Mouse (Mus musculus) midbrain, embryonic 10.5 days (tissue): ENCODE results near the gene Il17rc. TPM values are rescaled to one million over a fixed set of nuclear protein-coding genes. Genes with fewer than 3 reads are reported as not detected.

ENCODE experiments used
- DNase-seq: peaks from one replicate; pipeline ENCODE4 v3.0.0-alpha.2; 2017; ENCODE audit warnings: low spot score
- H3K27ac ChIP-seq: fragments of 300-500 bp; sonication (generic); replicated peaks from 2 replicates; pipeline ENCODE4 v1.5.1; 2016; ENCODE audit warnings: mild to moderate bottlenecking
- H3K27me3 ChIP-seq: fragments of 300-500 bp; sonication (generic); 2 replicates; pipeline ENCODE4 v1.6.1; 2016; ENCODE audit warnings: low read depth, mild to moderate bottlenecking; ENCODE audit not compliant: poor library complexity, severe bottlenecking
- H3K36me3 ChIP-seq: fragments of 300-500 bp; sonication (generic); 2 replicates; pipeline ENCODE4 v1.6.1; 2016; ENCODE audit warnings: mild to moderate bottlenecking, moderate library complexity
- H3K4me1 ChIP-seq: fragments of 300-500 bp; sonication (generic); 2 replicates; pipeline ENCODE4 v1.6.1; 2016
- H3K4me3 ChIP-seq: fragments of 300-500 bp; sonication (generic); 2 replicates; pipeline ENCODE4 v1.5.1; 2016; ENCODE audit warnings: mild to moderate bottlenecking, moderate library complexity
- H3K9me3 ChIP-seq: fragments of 300-500 bp; sonication (generic); replicated peaks from 2 replicates; pipeline ENCODE4 v1.6.1; 2016; ENCODE audit warnings: mild to moderate bottlenecking
- WGBS: fragments of 180-500 bp; shearing (Covaris S2); methylation state at CpG from one replicate; pipeline ENCODE4 v1.1.7; 2016; 5-methylcytosine and 5-hydroxymethylcytosine counted together
- polyA plus RNA-seq: library from polyadenylated mRNA; unstranded; fragments of >200 nt; fragmentation: Nextera tagmentation; extraction: Ambion mirVana; gene quantifications from 2 replicates; pipeline ENCODE4 v1.2.1, GENCODE M21; 2016

Il17rc gene
- polyA plus RNA-seq, 1 experiment from 2014 or later = 4.4 TPM

DNA sequence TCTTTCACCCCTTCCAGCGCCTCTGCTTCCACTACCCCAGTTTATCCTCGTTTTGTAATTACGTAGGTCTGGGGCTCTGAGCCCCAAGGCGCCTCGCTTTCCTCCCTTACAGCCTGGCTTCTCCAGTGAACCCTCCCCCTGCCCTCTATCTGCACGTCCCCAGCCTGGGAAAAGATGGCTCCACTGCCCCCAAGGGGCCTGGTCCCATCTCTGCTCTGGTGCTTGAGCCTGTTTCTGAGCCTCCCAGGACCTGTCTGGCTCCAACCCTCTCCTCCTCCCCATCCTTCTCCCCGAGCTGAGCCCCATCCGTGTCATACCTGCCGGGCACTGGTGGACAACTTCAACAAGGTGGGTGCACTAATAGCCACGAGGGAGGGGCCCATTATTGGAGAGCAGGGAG, 12.5 kb downstream of the Il17rc start:
- 10% methylated on average over 10 of the region's 10 CpGs for WGBS

DNA sequence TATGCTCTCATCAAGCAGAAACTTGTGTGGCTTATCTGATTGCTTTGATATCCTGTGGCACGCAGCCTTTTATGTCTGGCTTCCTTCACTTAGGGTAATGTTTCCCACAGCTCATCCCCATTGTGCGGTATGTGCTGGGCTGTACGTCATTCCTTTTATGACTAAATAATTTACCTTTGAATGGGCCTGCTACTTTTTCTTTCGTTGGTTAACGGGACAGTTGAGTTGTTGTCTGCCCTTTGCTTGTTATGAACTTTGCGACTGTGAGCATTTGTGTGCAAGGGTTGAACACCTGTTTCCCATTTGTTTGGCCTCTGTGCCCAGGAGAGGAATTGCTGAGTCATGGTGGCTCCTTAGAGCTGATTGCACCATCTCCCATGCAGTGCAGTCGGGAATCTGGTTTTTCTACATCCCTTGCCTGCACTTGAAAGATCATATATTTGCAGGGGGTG, 15.9 kb downstream of the Il17rc start:
- Histone ChIP-seq H3K4me3 (no peak overlapping the region), H3K4me1 (peaks cover 38% of the 10 kb centered on the region), H3K9me3 (no peaks in the 10 kb centered on the region), H3K27ac (no peak overlapping the region), H3K36me3 (peaks cover 65% of the 10 kb centered on the region), H3K27me3 (peaks cover 8% of the 10 kb centered on the region; the same call in 1 of the 2 replicates)
- 69% methylated on average over 7 of the region's 7 CpGs for WGBS
- DNase-seq = no peak

More for the DNA sequence above, 12.5 kb downstream of the Il17rc start:
- peaks cover 50% of the 10 kb centered on the region for H3K4me1 ChIP-seq
- H3K27me3 ChIP-seq = peaks cover 30% of the 10 kb centered on the region
- H3K9me3 ChIP-seq = no peaks in the 10 kb centered on the region
- peaks cover 32% of the 10 kb centered on the region for H3K36me3 ChIP-seq
- H3K27ac ChIP-seq = peak overlapping the region; percentile 95
- DNase-seq = peak; percentile 41
- peak overlapping the region; percentile 80 for H3K4me3 ChIP-seq

DNA sequence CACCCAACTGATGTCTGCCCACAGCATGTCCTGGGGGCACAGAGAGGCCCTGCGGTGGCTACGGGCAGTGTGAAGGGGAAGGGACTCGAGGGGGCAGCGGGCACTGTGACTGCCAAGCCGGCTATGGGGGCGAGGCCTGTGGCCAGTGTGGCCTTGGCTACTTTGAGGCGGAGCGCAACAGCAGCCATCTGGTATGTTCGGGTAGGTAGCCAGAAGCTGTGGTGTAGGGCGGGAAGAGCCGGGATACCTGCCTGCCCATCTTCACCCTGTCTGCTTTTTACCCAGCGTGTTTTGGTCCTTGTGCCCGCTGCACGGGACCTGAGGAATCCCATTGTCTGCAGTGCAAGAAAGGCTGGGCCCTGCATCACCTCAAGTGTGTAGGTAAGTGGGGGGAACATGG, 18.2 kb downstream of the Il17rc start:
- 94% methylated on average over 14 of the region's 14 CpGs for WGBS
- Histone ChIP-seq H3K9me3 (no peaks in the 10 kb centered on the region), H3K27ac (no peak overlapping the region), H3K4me3 (no peak overlapping the region), H3K36me3 (peaks cover 75% of the 10 kb centered on the region), H3K27me3 (peaks cover 19% of the 10 kb centered on the region; the same call in 1 of the 2 replicates), H3K4me1 (peaks cover 27% of the 10 kb centered on the region)
- no peak for DNase-seq

DNA sequence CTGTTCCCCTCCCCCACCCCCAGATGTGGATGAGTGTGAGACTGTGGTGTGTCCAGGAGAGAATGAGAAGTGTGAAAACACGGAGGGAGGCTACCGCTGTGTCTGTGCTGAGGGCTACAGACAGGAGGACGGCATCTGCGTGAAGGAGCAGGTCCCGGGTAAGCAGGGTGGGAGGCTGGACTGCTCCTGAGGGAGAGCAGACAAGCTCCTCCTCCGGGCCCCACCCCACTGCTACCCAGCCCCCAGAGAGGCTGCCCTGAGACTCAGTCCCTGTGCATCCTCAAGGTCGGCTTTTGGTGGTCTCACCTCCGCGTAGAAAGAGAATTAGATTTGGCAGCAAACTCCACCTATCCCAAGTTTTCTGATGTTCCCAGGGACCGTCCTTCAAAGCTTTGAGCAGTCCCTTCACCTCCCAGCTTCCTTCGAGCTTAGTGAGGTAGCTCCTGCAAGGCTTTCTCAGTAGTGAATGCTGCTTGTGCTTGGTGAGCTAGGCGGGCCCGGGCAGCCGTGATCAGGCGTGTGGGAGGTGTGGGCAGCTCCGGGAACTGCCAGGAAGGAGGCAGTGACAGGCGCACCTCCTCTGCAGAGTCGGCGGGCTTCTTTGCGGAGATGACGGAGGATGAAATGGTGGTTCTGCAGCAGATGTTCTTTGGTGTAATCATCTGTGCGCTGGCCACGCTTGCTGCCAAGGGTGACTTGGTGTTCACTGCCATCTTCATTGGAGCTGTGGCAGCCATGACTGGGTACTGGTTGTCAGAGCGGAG, 21.1 kb downstream of the Il17rc start:
- Histone ChIP-seq H3K27me3 (peaks cover 37% of the 10 kb centered on the region), H3K27ac (no peak overlapping the region), H3K36me3 (peaks cover 57% of the 10 kb centered on the region), H3K4me1 (peaks cover 25% of the 10 kb centered on the region), H3K9me3 (no peaks in the 10 kb centered on the region), H3K4me3 (no peak overlapping the region)
- 78% methylated on average over 24 of the region's 24 CpGs for WGBS
- no peak for DNase-seq

DNA sequence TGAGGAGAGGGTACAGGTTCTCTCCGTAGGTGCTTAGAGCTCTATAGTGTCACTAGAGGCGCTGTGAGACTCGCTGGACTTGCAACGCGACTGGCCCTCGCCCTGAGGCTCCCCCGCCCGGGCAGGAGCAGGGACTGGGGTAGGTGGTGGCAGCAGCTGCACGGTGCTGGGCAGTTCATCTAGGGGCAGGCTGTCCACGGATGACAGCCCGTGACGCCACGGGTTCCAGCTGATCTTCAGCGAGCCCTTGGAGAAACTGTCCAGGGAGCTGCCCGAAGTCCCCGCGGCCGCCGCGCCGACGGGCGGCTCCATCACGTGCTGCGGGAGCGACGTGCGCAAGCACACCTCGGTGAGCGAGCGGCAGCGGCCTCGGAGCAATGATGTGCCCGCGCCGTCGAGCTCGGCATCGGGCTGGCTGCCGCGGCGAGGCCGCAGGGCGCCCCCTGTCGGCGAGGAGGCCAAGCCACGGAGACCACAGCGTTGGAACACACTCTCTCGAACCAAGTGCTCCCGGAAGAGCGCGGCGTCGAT, 23.1 kb downstream of the Il17rc start:
- Histone ChIP-seq H3K4me3 (peak overlapping the region; percentile 57), H3K27me3 (peaks cover 37% of the 10 kb centered on the region), H3K27ac (peak overlapping the region; percentile 77), H3K36me3 (peaks cover 38% of the 10 kb centered on the region), H3K9me3 (no peaks in the 10 kb centered on the region), H3K4me1 (peaks cover 20% of the 10 kb centered on the region)
- WGBS = 1% methylated on average over 54 of the region's 54 CpGs
- peak; percentile 81 for DNase-seq

DNA sequence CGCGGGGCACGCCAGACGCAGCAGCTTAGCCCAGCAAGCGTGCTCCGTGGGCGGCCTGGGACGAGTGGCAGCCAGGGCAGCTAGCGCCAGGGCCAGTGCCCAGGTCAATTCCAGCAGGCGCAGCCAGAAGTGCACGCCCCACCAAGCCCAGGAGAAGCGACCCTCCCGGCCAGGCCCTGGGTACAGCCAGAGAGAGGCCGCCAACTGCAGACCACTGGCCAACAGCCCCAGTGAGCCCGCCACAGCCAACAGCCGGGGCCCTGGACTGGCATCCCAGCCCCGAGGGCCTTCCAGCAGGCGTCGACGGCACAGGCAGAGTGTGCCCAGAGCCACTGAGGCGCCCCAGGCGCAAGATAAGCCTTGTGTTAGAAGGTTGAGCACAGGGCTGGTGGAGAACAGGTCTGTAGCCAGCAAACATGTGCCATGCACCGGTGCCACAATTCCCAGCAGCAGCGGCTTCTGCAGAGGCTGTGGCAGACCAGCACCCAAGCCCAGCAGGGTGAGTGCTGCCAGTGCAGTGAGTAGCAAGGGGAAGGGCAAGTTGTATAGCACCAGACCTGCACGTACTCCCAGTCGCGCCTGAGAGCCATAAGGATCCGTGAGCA, 23.9 kb downstream of the Il17rc start:
- Histone ChIP-seq H3K4me1 (peaks cover 20% of the 10 kb centered on the region), H3K27me3 (peaks cover 43% of the 10 kb centered on the region), H3K27ac (peak overlapping the region; percentile 77; the same call in 1 of the 2 replicates), H3K4me3 (peak overlapping the region; percentile 57), H3K9me3 (no peaks in the 10 kb centered on the region), H3K36me3 (peaks cover 29% of the 10 kb centered on the region)
- WGBS = 55% methylated on average over 28 of the region's 28 CpGs
- no peak for DNase-seq

DNA sequence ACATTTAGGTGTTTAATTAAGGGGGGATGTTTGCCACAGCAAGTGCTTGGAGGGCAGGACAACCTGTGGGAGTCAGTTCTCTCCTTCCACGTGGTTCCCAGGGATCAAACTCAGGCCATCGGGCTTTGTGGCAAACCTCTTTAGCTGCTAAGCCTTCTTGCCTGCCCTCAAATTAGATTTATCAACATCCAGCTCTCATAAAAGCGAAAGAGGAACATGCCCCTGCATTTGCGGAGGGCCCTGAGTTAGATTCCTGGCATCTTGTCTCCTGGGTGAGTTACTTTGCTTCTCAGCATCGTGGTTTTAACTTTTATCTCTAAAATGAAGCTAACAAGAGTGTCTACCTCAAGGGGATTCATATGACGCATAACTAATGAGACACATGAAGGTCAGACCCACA, 28.1 kb downstream of the Il17rc start:
- no peak overlapping the region for H3K27ac ChIP-seq
- 80% methylated on average over 6 of the region's 6 CpGs for WGBS
- no peak overlapping the region for H3K4me3 ChIP-seq
- peaks cover 45% of the 10 kb centered on the region for H3K27me3 ChIP-seq
- DNase-seq = no peak
- H3K9me3 ChIP-seq = peaks cover 2% of the 10 kb centered on the region; the same call in 1 of the 2 replicates
- H3K36me3 ChIP-seq = no peaks in the 10 kb centered on the region
- peaks cover 35% of the 10 kb centered on the region for H3K4me1 ChIP-seq

DNA sequence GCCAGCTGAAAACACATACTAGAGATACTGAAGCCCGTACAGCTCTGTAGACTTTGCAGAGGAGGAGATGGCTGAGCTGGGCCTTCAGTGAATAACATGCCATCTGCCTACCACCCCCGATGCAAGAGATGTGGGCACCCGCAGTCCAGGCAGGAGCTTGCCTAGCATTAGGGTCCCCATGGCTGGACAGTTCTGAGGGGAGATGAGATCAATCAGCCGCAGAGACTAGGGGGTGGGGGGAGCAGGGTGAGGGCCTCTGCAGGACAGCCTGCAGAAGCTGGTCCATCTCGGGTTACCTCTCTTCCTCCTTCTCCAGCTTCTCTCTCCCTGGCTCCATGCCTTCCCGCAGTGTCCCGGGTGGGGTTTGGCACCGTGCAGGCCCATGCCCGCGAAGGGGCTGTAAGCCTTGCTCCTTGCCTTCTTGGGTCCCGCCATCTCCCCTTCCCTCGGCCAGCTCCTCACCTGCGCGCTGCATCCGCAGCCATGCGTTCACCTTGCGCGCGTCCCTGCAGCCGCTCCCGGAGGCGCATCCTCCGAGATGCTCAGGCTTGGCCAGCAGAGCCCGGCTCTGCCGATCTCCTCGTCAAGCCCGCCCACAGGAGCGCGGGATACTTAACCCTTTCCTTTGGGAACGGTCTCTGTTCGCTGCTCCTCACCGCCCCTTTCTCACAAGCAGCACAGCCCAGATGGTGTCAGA, 30.3 kb downstream of the Il17rc start, which contains the start of gene Prrt3:
Gene Prrt3, minus strand, starts transcription at position 544 of the 697 bp plus-strand sequence.
- Histone ChIP-seq H3K36me3 (no peaks in the 10 kb centered on the region), H3K9me3 (peaks cover 2% of the 10 kb centered on the region; the same call in 1 of the 2 replicates), H3K4me3 (peak within 1 kb of the TSS; percentile 63), H3K4me1 (peaks cover 20% of the 10 kb centered on the region), H3K27me3 (peaks cover 27% of the 10 kb centered on the region), H3K27ac (peak within 1 kb of the TSS; percentile 69)
- peak; percentile 66 for DNase-seq
- WGBS = 3% methylated on average over 32 of the region's 32 CpGs

DNA sequence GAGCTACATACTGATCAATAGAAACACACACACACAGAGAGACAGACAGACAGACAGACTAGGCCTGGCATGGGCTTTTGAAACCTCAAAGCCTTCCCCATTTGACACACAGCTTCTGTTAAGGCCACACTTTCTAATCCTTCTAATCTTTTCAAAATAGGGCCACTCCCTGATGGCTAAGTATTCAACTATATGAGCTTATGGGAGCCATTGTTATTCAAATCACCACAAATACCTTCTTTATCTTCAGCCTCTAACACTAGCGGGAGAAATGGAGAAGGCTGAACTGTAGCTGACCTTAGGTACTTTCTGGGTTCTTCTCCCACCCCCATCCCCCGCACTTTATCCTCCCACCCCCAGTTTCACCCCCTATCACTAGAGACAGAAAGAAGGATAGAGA, 31.6 kb downstream of the Il17rc start:
- peaks cover 27% of the 10 kb centered on the region for H3K27me3 ChIP-seq
- peaks cover 2% of the 10 kb centered on the region; the same call in 1 of the 2 replicates for H3K9me3 ChIP-seq
- no peak overlapping the region for H3K4me3 ChIP-seq
- no peak overlapping the region for H3K27ac ChIP-seq
- H3K36me3 ChIP-seq = no peaks in the 10 kb centered on the region
- H3K4me1 ChIP-seq = peaks cover 20% of the 10 kb centered on the region
- DNase-seq = no peak
- WGBS = 46% methylated on average over 2 of the region's 2 CpGs

DNA sequence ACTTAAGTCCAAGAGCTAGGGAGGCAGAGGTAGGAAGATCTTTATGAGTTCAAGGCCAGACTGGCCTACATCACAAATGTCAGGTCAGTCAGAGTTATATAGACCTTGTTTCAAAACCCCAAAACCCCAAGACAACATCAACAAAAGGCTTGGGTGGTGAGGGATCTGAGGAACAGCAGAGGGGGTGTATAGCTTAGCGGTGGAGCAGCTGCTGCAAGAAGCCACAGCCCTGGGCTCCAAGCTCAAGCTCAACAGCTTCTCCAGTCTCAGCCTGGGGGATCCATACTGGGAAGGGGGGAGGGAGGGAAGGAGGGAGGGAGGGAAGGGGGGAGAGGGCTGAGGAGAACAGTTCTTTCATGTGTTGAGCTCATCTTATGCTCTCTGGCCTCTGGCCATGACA, 34.5 kb downstream of the Il17rc start:
- Histone ChIP-seq H3K27me3 (peaks cover 16% of the 10 kb centered on the region), H3K36me3 (no peaks in the 10 kb centered on the region), H3K4me3 (no peak overlapping the region), H3K27ac (no peak overlapping the region), H3K9me3 (peaks cover 2% of the 10 kb centered on the region; the same call in 1 of the 2 replicates), H3K4me1 (peaks cover 20% of the 10 kb centered on the region)
- 85% methylated on average over 1 of the region's 1 CpGs for WGBS
- no peak for DNase-seq

DNA sequence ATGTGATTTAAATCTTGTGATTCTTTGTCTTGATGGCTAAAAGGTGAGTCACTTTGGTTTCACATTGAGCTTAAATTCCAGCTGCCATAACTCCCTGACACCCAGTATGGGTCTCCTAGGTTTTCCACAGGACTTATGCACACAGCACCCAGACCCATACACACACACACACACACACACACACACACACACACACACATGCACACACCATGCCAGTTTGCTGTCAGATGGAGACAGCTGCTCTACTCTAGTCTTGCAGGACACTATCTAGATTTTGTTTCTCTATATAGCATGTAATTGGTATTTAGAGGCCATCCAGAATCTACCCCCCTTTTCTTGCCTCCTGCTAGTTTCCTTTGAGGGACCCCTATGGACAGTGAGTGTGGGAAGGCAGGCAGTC, 35.9 kb downstream of the Il17rc start:
- Histone ChIP-seq H3K36me3 (peaks cover under 1% of the 10 kb centered on the region; the same call in 1 of the 2 replicates), H3K27me3 (peaks cover 5% of the 10 kb centered on the region; the same call in 1 of the 2 replicates), H3K4me1 (peaks cover 8% of the 10 kb centered on the region; the same call in 1 of the 2 replicates), H3K4me3 (no peak overlapping the region), H3K27ac (no peak overlapping the region), H3K9me3 (peaks cover 2% of the 10 kb centered on the region; the same call in 1 of the 2 replicates)
- no peak for DNase-seq

DNA sequence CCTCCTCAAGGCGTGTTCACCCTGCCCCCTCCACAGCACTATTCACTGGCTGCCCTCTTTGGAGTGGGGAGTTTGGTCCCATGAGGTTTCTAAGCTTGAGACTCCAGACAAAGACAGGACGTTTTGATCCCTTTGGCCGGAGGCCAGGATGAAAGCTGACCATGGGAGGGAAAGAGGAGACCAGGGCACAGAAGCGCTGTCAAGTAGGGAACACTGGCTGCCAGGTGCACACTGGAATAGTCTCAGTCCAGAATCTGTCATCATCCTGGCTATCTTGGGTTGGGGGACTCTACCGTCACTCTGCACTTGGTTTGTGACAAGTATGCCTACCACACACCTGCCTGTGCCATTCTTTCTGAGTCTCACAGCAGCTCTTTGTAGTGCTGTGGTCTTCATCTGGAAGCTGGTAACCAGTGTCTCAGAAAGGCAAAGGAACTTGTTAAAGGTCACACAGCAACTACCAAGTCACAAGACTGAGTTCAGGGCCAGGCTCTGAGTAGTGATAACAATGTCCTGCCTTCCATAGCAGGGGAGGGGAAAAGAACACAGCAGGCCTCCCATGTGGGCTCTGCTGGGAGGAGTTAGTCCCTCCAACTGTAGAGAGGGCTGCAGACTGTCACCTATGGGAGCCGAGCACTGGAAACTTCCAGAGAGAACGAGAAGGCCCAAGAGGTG, 37.2 kb downstream of the Il17rc start:
- H3K4me3 ChIP-seq = no peak overlapping the region
- peaks cover 12% of the 10 kb centered on the region for H3K36me3 ChIP-seq
- peaks cover 2% of the 10 kb centered on the region; the same call in 1 of the 2 replicates for H3K9me3 ChIP-seq
- H3K27me3 ChIP-seq = no peaks in the 10 kb centered on the region
- WGBS = 72% methylated on average over 7 of the region's 7 CpGs
- H3K4me1 ChIP-seq = no peaks in the 10 kb centered on the region
- DNase-seq = no peak
- H3K27ac ChIP-seq = peak overlapping the region; percentile 38; the same call in 1 of the 2 replicates
